Mouse (Mus musculus) gastrocnemius, postnatal 25 days (tissue): ENCODE results near the gene 4930415O20Rik. TPM values are rescaled to one million over a fixed set of nuclear protein-coding genes. Genes with fewer than 3 reads are reported as not detected.

Experiments
- DNase-seq: peaks from one replicate; pipeline ENCODE4 v3.0.0; 2022
- total RNA-seq, 2 experiments: library from RNA; stranded (reverse); gene quantifications; 1 replicate in 1 of 2; 2 replicates in 1 of 2; pipeline ENCODE4 v1.2.3; 2021

4930415O20Rik gene
- total RNA-seq, 2 experiments from 2014 or later = 0.74 TPM; not detected in 1

DNA sequence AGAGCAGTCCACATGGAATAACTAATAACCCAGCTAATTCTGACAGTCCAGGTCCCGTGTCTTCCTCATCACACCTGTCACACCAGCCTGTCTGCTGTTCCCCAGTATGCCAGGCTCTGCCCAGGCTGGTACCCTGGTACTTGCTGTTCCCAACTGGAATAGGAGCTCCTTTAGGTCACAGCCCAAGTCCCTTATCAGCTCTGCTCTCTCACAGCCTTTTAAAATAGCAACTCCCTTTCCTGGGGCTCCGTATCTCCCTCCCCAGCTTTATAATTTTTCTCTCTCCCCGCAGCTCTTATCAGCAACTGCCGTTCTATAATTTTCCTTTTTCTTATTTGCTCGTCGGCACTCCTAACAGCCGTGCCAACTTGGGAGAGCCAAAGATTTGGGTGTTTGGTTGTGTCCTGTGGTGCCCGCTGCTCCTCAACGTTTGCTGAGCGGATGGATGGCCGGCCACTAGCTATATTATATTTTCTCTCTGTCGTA, 35.3 kb downstream of the 4930415O20Rik start:
- DNase-seq = peak; percentile 34

DNA sequence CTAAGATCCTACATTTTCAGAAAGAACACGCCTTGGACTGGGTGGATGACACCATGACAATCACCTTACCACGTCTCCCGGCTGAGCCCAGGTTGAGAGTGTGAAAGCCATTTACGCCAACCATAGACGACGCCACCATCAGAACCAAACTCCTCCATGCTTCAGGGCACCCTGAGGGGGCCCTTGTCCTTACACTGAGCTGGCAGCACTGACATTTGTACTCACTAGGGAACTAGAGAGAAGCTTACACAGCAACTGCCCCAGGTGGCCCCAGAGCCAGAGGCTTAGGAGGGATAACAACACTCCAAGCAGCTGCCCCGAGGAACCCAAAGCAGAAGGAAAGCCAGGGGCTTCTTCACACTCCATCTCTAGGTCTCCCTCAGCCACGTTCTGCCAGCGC, 35.9 kb downstream of the 4930415O20Rik start:
- peak; percentile 7 for DNase-seq

DNA sequence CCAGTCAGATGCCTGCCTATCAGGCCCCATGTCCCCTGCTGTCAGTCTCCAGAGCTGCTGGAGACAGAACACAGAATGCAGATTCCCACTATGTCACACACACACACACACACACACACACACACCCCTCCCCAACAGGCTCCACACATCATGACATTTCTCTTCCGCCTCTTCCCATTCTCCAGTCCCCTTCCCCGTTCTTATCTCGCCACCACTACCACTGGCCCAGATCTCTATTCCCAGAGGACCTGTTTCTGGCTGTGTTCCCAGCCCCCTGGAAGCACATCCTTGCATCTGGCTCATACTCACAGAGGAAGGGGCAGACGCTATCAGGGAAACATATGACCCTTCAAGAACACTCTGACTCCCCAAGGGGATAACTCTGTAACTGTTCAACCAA, 36.8 kb downstream of the 4930415O20Rik start:
- peak; percentile 47 for DNase-seq

DNA sequence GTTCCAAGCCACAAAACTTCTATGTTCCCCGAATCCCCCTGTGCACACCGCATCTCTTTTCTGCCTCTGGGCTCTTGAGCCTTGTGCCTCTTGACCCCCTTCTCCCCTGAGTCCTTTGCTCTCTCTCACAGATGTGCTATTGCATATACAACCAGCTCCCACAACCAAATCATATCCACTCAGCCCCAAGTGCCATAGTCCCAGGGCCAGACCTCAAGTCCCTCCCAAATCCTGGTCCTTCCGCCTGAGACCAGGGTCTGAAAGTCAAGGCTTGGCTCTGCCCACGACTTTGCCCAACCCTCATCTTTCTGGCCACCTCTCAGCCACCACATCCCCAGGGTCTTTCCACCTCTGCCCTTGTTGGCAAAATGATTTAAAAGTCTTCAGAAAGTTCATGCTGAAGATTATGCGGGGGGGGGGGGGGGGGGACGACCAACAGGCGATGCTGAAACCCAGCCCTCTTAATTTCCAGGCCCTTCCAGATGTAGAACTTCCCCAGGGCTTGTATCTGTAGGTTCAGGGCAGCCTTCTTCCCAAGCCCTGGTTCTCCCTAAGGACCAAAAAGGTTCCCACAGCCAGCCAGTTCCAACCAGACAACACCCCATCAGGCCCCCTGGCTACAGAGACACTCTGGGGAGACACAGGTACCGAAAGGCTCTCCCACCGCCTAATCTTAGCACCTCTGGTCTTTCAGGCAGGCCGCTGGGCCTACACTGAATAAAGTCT, 37.4 kb downstream of the 4930415O20Rik start:
- peak; percentile 15 for DNase-seq

DNA sequence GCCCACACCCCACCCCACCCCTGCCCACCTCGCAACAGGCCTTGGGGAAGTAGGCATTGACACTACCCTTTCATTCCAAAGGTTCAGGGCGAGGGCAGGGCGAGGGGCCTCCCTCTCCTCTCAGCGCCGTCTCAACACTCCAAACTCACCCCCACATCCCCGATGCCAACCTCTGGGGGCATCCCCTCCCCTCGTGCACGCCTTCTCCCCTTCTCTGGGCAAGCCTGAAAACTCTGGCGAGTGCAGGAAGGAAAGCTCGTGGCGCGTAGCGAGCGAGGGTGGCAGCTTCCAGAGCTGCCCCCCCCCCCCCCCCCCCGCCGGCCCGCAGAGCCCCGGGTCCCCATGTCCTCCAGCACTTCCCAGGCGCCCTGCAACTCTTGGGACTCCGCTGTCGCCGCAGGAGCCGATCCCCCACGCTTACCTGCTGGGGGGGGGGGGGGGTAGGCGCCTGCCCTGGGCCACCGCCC, 38.0 kb downstream of the 4930415O20Rik start:
- peak; percentile 8 for DNase-seq

DNA sequence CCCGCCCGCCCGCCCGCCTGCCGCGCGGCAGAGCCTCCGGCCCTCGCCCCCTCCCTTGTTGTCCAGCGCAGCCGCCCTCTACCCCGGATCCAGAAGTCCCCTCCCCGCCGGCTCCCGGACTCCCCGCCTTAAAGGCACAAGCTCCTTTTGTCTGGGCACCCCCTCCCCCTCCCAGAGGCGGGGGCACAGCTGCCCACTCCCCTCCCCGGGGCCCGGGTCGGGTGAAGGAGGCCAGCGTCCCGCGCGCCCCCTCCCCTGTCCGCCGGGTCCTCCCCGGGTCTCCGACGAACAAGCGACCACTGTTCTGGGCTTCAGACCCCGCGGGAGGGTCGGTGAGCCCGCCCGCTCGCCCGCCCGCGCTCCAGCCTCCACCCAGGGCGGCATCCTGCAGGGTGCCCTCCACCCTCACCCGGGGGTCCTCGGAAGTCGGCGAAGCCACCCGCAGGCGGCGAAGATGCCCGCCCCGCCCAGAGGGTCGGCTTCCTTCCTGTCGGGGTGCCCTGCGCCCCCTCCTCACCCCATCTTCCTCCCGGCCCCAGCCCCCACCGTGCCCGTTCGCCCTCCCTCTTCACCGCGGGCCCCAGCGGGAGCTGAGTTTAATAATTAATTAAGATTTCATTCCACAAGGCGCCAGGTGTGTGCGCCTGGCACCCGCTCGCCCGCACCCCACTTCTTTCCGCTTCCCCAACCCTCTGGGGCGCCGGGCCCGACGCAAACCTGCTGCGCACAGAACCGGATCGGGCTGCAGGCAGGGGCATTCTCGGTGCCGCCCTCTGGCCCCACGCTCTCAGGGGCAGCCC, 38.7 kb downstream of the 4930415O20Rik start, which contains the start of gene Adcy6:
Gene Adcy6, minus strand, starts transcription at position 746 of the 800 bp plus-strand sequence.
- peak; percentile 80 for DNase-seq

DNA sequence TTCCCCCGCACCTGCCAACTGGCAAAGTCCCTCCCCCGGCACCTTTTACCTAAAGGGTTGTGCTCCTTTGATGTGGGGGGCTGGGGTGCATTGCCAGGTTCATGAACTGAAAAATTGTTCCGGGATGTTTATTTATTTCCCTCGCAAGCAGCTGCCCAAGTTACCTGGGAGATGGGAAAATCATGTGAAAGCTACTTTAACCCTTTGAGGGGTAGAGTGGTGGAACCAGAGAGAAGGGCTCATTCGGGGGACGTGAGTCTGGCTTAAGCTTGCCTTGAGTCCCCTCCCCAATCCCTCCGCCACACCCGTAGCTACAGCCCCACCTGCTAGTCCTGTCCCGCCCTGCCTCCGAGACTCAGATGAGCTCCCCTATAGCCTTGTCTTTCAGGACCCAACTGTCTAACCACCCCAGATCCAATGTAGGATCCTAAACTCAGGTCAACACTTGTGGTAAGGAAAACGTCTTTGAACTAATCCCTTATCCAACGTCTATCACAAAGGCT, 39.4 kb downstream of the 4930415O20Rik start:
- DNase-seq = no peak

DNA sequence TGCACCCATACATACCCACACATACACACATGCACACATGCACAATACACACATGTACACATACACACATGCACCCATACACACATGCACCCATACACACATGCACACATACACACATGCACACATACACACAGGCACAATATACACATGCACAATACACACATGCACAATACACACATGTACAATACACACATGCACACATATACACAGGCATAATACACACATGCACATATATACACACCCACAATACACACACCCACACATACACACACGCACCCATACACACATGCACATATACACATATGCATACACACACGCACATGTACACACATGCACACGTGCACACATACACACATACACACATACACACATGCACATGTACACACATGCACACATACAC, 41.4 kb downstream of the 4930415O20Rik start:
- DNase-seq = no peak

DNA sequence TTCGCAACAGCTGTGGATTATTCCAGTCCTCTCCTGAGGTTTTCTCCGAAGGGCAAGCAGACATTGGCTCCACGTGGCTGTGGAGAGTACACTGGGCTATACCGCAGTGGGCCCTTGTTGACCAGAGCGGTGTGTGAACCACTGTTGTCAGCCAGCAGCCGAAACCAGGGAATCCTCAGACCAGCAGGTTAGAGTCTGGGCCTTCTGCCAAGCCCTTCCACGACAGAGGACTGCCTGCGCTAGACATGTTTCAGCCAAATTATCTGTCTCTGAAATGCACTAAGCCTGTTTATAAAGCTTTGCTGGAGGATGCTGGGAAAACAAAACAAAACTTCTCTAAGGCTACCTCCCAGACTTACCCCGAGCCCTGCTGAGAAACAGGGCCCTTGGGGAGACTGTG, 43.7 kb downstream of the 4930415O20Rik start:
- DNase-seq = no peak

DNA sequence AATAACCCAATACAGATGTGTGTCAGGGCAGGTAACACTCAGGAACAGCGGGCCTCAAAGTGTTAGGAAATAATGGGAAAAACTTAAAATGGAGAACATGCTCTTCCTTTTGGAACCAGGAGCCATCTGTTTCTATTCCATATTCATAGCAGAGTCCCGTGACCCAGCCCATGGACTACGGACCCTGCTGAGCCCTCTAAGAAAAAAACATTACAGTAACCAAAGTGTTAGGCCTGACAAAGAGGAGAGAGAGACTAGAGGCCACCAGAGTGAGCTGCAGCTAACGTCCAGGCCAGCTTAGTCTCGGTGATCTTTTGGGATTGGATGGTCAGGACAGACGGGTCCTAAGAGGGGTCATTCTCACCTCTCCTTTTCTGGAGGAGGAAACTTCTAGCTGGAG, 44.2 kb downstream of the 4930415O20Rik start:
- no peak for DNase-seq

DNA sequence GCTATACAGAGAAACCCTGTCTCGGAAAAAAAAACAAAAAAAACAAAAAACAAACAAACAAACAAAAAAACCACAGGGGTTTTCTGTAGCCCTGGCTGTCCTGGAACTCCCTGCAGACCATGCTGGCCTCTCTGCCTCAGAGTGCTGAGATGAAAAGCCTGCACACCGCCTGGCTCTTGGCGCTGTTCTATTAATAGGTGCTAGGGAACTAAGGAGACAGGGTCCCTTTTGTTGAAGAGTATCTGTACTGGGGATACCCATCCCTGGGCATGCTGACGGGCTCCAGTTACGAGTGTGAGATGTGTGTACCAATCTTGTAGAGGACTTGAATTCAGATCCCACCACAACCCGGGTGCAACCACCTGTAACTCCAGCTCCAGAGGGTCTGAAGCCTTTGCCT, 44.9 kb downstream of the 4930415O20Rik start:
- DNase-seq = no peak

DNA sequence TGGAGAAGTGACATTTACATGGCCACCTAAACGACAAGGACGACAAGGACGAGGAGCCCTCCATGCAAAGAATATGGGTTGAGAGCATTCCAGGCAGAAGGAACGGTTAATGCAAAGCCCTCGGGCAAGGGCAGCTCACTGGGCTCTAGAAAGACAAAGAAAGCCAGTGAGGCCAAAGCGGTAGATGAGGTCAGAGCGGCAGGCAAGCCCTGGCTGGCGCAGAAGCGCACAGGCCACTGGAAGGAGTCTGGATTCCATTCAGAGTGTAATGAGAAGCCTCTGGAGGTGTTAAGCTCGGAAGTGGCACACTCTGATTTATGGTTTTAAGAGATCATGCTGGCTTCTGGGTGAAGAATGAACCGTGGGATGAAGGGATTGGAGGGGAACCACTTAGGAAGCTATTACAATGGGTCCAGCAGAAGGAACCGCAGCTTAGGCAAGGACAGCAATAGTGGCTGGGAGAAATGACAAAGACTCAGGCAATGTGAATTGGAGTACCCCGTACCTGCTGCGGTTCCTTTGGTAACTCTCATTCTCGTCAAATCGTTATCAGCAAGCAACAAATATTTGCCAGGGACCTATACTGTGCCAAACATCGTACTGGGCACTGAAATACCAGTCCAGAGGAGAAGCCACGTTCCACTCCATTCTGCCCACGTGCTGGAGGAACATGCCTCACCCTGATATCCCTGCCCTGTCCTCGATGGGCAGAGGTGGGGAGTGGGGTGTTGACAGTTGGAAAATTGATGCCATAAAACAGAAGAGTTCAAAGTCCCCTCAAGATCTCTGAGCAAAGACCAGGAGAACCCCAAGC, 45.8 kb downstream of the 4930415O20Rik start:
- DNase-seq = peak; percentile 37

DNA sequence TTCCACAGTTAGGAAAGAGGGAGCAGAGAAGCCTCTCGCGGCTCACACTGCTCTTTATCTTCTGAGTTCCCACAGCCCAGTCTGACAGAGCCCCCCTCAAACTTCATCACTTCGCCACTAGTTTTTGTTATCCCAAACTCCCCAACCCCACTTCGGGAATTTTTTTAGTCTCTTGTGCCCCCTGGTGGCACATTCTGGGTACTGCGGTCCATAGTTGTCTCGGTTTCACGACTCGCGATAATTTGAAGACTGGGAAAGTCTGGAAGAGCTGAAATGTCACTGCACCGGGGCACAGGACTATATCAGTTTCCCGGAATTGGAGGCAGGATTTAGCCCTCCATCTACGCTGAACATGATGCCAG, 46.4 kb downstream of the 4930415O20Rik start:
- DNase-seq = peak; percentile 40

DNA sequence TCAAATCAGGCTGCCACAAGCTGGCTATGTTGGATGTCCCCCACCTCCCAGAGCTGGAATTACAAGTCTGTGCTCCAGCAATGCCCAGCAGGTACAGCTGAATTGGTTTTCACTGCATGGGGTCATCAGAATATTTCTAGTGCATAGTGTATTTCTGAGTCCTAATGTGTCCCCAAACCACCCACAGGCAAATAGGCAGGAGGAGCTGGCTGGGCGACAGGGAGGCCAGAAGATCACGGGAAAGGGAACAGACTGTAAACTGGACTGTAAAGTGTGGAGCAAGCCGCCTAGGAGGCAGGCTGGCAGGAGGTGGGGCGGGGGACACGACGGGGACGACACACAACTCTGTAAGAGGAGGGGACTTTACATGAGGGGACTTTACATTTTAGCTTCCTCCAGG, 51.4 kb downstream of the 4930415O20Rik start:
- no peak for DNase-seq

DNA sequence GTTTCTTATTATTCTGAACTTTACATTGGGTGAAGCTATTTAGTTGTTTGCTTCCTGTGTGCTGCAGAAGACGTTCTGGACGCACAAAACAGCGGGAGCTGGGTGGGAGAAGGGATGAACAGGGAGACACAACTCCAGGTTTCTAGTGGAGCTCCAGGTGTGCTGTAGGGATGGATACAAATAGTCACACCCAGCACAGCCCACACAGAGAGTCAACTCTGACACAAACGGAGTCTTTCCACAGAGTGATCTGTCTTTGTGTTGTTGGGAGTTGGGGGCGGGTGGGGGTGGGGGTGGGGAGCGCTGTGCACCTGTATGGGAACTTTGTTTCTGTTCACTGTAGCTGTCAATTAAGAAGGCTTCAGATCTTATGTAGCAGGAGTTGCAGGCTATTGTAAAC, 51.9 kb downstream of the 4930415O20Rik start:
- DNase-seq = no peak

DNA sequence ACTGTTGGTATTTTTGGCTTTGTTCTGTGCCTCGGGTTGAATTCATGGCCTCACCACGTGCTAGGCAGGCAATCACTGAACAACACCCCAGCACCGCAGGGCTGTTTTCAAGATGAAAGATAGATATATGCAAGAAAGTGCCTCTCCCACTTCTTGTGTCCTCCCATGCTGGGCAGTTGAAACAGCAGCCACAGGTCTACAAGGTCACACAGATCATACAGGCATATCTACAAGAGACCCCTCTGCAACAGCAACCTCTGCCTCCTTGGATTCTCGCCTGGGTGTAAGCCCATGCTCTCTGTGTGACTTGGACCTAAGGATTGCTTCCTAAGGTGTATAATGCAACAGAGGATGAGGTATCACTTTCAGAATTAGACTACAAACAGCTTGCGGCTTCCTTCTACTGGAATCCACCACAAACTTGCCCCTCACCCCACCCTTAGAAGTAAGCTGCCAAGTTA, 52.6 kb downstream of the 4930415O20Rik start:
- DNase-seq = no peak

DNA sequence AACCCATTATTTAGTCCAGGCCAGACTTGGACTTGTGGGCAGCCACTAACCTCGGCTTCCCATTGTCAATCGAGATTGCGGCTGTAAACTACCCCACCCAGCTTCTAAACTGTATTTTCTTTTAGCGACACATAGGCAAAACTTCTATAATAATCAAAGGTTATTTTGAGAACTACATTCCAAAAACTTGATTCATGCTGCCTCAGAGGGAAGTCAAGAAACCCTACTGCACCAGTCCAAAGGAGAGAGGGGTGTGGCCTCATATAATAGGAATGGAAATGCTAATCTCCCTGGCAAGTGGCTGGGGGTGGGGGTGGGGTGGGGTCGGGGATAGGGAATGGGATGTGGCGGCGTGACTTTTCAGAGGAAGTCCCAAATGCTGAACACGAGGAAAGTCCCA, 55.3 kb downstream of the 4930415O20Rik start:
- no peak for DNase-seq

DNA sequence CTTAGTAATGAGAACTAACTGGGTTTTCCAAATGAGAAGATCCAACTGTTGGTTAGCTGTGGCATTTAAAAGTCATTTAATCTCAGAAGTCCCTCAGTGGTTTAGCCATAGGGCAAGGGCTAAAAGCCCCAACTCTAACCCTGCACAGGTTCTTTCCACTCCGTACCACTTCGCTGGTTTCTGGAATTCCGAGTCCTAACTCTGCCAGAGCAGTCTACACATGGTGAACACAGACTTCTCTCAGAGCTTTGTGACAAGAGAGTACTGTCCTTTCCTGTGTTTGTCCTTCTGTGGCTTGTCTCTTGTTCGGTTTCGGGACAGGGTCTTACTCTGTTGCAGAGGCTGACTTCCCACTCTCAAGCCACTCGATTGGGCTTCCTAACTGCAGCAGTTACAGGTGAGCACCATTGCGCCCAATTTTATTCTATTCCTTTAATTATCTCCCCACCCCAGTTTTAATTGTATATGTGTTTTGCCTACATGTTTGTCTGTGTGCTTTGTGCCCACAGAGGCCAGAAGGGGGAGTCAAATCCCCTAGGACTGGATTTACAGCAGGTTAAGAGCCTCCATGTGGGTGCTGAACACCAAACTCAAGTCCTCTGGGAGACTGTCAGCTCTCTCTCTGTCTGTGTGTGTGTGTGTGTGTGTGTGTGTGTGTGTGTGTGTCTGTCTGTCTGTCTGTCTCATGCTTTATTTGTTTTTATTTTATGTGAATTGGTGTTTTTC, 55.8 kb downstream of the 4930415O20Rik start:
- no peak for DNase-seq

DNA sequence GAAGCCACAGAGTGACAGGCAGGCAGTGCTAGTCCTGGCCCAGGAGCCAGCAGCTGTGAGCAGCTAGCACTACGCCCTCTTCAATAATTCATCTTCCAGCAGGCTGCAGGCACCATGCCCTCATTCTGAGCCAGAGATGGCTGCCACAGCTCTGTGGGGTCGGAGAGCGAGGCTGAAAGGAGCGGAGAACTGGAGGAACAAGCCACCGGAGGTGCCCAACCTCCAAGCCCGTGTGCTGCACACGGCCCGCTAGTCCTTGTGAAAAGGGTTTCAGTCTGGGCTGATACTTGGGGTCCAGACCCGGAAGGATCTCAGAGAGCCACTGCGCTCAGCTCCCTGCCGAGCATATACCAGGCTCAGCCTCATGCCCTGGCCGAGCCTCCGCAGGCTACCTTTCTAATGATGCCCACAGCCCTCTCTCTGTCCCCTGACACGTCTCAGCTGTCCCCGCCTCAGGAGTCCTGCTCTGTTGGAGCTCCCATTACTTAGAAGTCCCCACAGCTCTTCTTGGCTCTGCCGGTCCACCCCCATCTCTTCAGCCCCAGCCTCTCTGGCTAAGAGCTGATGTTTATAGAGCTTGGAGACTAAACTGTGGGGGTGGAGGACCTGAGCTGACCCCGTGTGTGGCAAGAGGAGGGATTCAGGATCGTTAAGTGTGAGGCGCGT, 57.9 kb downstream of the 4930415O20Rik start:
- DNase-seq = peak; percentile 45

DNA sequence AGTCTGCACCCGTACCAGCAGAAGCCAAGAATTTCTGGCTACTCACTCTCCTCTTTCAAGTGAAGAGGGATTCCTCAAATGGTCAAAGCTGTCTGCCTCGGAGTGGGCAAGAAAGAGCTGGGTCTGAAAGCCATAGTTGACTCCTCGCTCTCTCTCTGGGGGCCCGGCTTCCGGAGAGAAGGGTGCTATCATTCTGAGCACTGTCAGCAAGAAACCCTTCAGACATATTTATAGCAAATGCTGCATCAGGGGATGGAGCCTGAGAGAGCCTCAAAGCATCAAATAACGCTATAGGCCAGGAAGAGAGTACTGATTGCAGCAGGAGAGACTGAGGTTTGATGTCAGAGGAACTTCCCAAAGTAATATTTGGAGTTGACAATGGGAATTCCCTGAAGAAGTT, 58.7 kb downstream of the 4930415O20Rik start:
- DNase-seq = no peak

DNA sequence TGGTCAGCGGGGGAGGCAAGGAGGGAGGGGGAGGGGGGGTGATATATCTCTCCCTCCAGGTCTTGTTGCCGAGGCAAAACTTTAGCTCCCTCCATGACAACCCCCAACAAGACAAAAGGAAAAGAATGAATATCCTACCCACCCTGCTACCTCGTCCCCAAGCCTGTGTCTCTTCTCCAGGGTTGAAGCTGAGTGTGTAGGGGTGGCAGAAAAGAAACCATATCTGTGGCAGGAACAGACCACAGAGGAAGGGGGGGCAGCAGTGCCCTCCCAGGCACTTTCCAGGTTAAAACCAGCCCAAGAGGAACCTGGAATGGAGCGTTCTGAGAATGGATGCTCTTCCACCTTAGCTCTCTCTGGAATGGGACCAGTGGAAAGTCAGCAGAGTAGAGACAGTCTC, 59.7 kb downstream of the 4930415O20Rik start, which contains the start of gene Cacnb3:
Gene Cacnb3, plus strand, starts transcription at position 301 of the 400 bp plus-strand sequence.
- DNase-seq = no peak
